Mouse (Mus musculus) ovary, postnatal 14 days (tissue): ENCODE results near the gene AC124502.3.
A peak's percentile ranks its signal among the peaks of the same experiment; 100 is the strongest.

Experiments used
- DNase-seq: peaks from one replicate; pipeline ENCODE4 v3.0.0; 2022; ENCODE audit warnings: low spot score

Gene AC124502.3

DNA sequence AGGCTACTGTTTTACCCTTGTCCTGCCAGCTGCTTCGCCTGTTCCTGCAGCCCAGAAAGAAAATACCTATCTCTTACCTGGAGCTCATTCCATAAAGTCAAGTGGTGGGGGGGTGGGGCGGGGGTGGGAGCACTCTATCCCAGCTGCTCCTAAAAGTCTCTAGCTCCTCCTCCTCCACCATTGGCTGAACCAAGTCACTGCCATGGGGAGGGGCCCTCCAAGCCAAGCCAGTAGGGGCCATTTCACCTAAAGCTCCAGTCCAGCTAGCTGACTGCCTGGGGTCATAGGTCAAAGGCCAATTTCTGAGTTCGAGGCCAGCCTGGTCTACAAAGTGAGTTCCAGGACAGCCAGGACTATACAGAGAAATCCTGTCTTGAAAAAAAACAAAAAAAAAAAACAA lies 6.0 kb upstream of the AC124502.3 start:
- DNase-seq = no peak

DNA sequence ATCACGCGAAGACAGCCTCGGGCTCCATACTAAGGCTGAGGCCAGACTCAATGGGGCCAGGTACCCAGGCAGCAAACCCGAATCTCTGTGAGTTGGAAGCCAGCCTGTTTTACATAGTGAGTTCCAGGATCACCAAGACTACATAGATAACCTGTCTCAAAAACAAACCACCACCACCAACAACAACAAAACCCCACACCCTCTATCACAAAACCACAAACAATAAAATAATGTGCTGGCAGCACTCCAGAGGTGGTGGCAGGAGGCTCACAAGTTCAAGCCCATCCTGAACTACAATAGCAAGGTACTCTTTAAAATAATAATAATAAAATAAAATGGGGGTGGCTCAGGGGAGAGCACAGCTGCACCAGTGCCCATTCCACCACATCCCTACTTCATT lies 2.1 kb upstream of the AC124502.3 start:
- no peak for DNase-seq

DNA sequence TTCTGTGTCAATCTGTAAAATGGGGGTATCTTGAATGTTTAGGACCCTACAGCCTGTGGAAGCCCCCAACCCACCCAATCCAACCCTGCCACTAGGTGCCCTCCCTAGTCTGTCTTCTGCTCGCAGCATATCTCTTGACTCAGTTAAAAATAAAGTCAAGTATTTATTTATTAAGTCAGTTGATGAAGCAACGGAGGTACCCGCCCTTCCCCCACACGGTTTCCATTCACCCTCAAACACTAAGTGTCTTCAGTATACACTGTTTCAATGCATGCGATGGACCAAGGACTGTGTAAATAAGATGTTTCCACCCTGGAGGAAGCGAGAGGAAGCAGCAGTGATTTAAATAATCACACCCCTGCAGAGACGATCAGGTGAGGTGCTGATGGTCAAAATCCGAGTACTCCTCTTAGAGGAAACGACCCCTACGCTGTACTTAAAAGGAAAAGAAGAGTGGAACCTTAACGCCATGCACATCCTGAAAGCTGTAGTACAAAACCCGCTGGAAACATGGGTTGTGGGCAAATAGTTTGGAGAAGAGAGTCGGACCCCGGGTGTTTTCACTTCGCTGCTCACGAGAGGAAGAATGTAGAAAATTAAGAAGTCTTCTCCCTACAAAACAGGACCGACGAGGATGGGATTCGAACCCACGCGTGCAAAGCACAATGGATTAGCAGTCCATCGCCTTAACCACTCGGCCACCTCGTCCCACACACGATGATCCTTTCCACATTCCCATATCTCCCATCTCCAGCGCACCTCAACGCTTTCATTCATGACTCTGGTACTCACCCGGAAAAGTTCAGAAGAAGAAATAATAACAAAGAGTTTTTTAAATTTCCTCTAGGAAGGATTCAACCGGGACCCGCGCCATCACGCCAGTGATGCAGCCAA lies 766 bp upstream of the AC124502.3 start:
- peak; percentile 72 for DNase-seq

DNA sequence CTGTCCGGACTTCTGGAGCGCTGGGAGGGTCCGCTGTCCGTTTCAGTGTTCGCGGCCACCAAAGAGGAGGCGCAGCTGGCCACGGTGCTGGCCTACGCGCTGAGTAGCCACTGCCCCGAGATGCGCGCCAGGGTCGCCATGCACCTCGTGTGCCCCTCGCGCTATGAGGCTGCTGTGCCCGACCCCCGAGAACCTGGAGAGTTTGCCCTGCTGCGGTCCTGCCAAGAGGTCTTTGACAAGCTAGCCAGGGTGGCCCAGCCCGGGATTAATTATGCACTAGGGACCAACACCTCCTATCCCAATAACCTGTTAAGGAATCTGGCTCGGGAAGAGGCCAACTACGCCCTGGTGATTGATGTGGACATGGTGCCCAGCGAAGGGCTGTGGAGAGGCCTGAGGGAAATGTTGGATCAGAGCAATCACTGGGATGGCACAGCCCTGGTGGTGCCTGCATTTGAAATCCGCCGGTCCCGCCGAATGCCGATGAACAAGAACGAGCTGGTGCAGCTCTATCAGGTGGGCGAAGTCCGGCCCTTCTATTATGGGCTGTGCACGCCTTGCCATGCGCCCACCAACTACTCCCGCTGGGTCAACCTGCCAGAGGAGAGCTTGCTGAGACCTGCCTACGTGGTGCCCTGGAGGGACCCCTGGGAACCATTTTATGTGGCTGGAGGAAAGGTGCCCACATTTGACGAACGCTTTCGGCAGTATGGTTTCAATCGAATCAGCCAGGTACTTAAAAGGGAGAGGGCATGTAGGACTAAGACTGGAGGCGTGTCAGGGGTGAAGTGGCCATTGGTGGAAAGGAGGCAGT lies 817 bp downstream of the AC124502.3 start:
- no peak for DNase-seq

DNA sequence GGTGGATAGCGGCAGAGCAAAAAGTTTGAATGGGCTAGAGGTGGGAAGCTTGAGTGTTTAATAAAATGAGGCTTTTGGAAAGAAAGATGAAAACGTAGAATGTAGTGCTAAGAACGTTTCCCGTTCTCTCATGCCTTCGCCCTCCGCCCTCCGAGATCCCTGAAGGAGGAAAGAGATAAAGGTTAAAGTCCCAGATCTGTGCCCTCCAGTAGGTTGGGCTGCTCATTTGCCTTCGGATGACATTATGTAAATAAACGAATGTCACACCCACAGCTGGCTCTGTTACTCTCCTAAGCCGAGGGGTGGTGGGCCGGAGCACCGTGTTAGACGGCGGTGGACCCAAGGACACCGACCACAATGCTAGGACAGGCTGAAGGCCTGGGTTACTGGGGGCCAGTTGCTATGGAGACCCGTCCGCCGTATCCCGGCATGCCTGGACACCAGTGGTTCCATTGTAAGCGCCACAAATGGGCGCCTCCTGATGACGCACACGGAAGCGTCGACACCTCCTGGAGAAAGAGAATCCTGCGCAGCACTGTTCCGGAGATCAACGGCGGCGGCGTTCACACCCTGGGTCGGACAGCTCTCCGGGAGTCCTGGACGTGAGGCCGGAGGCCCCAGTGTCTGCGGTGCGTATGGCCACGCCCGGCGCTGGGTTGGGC lies 2.3 kb downstream of the AC124502.3 start, which contains the start of gene Brms1:
Gene Brms1 (plus strand): TSS at position 493 of the 662 bp plus-strand sequence.
- DNase-seq = peak; percentile 85

DNA sequence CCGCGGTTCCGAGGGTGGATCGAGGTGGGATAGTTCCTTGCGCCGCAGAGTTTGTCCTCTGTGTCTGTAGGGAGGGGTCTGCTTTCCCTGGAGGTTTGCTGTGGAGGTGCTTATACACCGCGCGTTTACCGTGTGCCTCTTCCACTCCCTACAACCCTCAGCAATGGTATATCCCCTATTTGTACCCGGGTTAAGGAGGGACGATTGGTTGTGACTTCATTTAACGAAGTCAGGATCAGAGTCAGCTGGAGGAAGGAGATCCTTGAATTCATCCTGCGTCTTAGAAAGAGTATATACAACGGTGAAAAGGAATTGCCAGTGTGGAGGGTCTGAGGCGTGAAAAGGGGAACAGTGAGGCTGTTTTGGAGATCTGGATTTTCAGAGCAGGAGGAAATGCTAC lies 2.9 kb downstream of the AC124502.3 start:
- no peak for DNase-seq

DNA sequence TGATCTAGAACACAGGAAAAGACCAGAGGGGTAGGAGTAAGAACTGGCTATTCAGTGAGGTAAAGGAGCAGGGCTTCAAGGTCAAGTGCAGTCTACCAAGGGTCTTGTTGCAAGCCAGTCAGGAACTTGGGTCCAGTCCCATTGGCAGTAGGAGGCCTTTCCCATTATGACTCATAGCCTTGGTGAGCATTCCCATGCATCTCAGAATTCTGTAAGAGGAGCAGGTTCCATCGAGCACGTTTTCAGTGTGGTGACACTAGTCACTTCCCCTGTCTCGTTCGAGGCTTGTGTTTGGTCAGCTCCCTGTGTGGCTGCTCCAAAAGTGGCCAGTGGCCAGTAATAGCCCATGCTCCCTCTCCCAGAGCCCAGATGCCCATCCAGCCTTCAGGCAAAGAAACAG lies 6.8 kb downstream of the AC124502.3 start:
- no peak for DNase-seq

DNA sequence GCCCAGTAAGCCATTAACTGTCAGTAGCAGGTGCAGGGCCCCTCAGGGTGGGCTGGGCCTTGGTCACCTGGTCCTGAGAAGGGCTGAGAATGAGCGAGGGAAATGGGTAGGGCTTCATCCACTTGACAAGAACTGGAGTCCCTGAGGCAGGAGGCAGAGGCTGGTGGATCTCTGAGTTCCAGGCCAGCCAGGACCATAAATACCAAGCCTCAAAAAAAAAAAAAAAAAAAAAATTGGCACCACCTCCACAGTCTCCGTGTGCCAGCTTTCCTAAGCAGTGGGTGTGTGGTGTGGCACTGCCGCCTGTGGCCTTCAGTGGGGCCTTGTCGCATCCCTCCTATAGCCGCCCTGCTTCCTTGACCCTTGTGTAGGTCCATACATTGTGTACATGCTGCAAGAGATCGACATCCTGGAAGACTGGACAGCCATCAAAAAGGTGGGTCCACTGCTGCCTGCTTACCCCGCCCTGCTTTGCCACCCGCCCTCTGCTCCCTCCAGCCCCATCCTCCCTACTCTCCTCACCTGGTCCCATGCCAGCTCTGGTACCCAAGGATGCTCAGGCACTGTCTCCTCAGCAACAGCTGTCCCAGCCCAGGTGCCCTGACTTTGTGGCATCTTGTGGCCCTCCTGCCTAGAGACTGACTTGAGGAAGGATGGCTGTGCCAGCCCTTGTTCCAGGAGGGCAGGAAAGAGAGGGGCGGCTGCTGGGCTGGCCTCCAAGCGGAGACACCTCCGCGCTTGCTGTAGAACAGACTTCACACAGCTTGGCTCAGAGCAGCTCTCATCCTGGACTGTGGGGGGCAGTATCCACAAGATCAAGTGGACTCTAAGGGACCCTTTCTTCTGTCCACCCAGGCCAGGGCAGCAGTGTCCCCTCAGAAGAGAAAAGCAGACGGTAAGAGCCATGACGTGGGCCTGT lies 9.7 kb downstream of the AC124502.3 start:
- DNase-seq = no peak

DNA sequence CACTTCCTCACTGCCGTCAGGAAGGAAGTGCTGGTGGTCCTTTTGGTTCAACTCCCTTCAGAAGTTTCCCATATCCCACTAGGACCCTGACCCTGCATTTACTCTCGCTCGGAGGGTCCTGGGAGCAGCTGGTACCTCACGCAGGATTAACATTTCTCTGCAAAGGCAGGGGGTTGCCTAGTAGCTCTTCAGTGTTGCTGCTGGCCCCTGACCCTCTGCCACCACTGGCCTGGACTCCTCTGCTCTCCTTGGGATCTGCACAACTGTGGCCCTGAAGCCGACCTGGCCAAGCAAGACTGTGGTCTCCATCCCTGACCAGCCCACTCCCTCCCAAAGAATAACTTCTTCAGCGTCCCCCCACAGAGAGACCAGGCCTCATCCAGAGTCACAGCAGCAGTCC lies 10.6 kb downstream of the AC124502.3 start:
- DNase-seq = no peak

DNA sequence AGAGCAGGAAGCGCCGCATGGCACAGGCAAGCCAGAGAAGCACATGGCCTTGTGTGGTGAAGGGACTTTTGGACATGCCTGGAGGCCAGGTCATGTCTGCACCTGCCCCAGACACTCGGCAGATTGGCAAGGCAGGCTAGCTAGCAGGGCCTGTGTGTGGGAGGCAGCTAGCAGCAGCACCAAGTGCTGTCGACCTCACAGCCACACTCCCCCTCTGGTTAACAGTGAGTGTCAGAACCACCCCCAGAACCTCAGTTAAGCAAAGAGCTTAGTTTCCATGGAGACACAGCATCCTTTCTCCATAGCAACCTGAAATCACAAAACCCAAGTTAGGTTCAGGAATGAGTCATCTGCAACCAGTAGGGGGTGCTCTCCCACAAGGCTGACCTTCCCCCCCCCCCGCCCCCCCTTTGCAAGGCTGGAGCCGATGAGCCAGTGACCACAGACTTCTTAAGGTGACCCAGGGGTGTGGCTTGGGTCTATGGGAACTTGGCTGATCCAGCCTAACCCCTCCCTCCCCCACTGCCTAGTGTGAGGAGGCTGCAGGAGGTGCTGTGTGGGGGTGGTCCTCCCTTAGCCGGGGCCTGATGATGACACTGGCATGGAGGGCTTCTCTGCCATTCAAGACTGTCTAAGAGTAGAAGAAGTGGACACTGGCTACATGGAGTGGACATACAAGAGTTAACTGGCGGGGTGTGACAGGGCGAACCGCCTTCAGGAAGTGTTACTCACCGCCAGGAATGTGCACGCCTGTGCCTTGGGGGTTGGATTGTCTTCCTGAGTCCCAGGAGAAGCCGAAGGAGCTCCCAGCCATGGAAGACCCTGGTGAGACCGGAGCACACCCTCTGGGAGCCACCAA lies 11.6 kb downstream of the AC124502.3 start, which contains the start of gene Rin1:
Gene Rin1 (plus strand): TSS at position 435 of the 859 bp plus-strand sequence.
- DNase-seq = no peak

DNA sequence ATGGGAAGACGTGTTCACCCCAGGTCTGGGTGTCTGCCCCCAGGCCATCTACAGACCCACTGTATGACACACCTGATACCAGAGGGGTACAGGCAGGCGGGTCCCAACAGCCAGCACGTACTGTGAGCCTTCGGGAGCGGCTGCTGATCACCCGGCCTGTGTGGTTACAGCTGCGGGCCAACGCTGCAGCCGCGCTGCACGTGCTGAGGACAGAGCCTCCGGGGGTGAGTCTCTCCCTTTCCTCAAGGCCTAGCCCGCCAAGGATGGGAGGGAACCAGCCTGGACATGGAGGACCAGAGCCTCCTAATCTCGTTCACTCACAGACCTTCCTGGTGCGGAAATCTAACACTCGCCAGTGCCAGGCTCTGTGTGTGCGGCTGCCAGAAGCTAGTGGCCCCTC lies 12.3 kb downstream of the AC124502.3 start:
- no peak for DNase-seq

DNA sequence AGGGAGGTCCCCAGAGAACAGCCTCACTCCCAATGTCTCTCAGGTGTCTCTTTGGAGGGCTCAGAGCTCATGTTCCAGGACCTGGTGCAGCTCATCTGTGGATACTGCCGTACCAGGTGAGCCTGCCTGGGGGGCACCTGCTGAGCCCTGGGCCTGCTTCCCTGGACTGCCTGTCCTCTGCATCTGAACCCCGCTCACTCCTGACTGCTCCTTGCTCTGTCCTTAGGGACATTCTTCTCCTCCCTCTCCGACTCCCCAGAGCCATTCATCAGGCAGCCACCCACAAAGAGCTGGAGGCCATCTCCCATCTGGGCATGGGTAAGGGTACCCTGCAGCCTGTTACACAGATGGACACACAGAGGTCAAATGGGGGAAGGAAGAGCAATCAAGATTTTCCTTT lies 12.8 kb downstream of the AC124502.3 start:
- DNase-seq = no peak

DNA sequence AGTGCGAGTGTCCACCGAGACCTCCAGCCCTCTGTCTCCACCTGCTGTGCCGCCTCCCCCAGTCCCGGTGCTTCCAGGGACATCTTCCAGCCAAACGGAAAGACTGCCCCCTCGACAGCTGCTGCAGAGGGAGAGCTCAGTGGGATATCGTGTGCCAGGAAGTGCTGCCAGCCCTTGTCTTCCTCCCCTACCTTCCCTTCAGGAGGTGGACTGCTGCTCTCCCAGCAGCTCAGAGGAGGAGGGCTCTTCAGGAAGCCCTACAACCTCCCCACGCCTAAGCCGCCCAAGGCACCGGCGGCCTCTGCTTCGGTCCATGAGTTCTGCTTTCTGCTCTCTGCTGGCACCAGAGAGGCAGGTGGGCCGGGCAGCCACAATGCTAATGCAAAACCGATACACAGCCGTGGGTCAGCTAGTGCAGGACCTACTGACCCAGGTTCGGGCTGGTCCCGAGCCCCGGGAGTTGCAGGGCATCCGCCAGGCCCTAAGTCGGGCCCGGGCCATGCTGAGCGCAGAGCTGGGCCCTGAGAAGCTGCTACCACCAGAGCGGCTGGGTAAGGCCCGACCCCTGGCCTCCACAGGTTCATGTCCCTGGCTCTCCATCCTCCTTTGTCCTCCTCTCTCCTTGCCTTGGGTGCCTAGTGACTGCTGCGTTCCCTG lies 13.6 kb downstream of the AC124502.3 start:
- no peak for DNase-seq

DNA sequence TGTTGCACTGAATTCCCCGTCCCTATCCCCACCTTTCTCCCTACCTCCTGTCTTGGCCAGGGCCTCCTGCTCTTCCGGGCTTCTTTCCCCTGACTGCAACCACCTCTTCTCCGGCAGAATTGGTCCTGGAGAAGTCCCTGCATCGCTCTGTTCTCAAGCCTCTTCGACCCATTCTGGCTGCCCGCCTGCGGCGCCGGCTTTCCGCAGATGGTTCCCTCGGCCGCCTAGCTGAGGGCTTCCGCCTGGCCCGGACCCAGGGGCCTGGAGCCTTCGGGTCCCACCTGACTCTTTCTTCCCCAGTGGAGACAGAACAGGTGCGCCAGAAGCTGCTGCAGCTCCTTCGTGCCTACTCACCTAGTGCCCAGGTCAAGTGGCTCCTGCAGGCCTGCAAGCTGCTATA lies 14.2 kb downstream of the AC124502.3 start:
- no peak for DNase-seq

DNA sequence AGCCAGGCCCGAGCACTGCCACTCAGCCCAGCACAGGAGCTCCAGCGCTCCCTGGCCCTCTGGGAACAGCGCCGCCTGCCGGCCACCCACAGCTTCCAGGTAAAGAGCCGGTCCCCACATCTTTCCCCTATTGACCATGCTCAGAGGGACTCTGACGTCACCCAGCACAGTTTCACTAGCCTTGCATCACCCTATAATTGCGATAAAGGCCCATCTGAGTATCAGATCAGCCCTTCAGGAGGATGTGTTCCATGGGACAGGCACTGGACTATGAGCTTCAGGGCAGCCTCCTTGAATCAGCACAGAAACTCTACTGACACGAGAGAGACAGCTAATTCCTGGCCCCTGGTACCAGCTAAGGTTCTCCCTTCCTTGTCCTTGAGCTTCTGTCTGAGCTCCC lies 15.2 kb downstream of the AC124502.3 start:
- DNase-seq = no peak

DNA sequence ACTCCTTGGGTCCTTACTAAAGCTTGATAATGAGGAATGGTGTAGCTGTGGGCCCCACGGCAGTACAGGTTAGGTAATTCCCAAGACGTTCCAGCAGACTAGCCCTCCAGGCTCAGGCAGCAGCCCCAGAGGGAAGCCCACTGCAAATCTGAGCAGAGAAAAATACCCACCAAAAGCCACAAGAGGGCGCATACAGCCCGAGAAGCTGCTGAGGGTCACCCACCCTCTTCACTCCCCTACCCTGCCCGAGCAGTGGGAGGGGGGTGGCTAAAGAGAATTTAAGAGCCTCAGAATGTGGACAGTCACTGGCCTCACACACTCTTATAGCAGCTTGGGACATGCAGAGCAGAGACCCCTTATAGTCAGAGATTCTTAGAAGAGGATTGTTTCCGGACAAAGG lies 17.6 kb downstream of the AC124502.3 start:
- DNase-seq = no peak

DNA sequence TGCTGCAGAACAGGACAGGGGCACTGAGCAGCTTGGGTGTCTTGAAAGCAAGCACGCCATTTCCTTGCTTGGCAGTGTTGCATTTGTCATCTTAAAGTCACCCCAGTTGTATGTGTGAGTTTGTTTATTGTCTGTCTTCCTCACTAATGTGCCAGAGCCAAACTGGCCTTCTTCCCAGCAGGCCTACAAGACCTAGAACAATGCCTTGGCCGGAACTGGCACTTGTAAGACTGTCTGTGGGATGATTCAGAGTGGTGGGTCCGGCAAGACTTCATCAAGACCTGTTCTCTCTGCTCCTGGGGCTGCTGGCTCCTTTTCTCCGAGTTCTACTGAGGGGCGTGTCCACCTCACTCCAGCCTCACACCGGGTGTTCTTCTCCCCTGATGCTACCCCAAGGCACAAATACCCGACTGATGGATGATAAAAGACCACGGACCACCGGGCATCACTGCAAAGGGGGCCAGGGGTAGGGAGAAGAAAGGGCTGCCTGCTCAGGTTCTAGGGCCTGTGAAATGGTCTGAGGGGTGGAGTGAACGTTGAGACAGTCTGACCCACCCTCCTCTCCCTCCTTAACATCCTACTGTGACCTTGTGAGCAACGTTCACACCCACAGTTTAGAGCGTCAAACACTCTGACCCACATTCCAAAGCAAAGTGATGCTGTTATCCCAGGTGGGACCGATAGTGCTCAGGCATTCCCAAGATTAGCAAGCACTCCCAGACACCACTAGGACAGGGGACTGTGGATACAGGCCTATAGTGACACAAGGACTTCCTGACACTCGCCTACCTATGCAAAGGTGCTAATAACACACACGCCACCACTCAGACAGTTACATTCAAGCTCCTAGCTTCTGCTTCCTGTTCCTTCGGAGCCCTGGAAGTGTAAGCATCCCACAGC lies 19.4 kb downstream of the AC124502.3 start:
- DNase-seq = no peak

DNA sequence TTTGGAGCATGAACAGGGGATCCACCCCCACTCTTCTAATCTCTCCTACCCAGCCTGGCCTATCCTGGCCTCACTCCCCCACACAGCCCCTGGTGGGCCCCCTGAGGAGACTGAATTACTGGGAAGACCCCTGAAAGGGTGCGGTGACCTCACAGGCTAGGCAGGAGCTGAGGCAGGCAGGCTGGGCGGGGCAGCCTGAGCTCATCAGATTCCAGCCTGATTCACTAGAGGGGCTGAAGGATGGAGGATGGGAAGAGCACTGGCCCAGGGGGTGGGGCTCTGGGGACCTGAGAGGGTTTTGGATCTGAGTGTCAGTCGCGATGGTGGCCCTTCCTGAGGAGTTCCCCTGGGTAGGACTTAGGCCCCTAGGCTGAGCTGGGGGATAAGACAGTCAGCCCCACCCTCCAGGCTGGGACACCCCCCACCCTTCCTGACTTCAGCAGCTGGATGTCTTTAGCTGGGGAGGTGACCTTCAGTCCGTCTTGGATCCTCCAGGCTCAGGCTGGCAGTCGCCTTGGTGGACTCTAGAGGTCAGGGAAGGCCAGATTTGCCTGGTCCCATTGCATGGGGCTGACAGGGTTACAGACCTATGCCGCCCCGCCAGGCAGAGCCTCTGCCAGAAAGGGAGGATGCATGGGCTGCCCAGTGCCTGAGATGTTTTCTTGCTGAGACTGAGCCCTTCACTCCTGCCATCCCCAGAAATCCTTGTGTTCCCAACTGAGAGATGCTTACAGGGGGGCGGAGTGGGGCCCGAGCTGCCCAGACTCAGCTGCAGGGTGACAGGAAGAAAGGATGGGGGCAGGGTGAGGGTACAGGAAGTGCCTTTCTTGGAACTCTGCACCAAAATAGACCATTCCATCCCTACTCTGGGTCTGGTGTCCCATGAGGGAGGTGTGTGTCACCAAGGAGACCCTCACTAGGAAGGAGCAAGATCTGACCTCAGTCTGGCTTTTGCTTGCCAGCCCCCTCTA lies 20.4 kb downstream of the AC124502.3 start:
- no peak for DNase-seq
